9 mouse cellular contexts compared by ENCODE assay signal in the genomic region with DNA sequence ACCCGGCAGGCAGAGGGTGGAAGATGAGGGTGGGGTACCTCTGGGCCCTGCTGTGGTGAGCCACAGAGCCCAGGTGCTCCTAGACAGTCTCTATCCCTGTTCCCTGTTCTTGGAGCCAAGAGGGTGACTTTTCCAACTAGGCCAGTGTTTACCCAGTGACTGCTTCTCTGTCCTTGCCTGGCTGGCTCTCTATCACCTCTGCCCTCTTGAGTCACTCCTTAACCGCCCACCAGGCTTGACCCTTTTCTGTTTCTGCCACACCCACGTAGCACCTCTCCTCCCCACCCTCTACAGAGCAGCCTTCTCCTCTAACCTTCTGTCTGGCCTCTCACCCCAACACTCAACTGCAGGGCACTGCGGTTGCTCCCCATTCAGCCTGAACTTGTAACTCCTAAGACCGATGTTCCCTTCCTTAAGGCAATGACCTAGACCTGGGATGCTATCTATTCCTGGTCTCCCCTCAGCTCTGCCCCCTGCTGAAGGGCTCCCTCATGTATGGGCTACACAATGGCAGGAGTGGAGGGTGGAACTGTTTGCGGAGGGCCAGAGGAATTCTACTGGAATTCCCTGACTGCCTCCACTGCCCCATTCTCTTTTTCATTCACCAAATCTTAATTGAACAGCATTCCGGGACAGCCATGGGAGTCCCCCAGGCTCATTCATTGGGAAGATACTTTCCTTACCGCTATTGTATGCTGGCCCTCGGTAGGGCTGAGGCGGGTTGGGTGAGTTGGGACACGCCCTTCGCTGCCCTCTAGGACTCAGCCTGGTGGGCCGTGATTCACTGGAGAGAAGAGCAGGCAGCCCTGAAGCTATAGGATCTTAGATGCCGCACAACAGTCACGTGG. TPM values are rescaled to one million over a fixed set of nuclear protein-coding genes. Genes with fewer than 3 reads are reported as not detected.
DNase-seq lines count a peak whose midpoint lies in the region; ATAC-seq and TF ChIP-seq lines count a peak whose summit lies in the region.
"Had no signal": no experiment of that assay in that cellular context is flagged by ENCODE, and none has a peak within 500 bp of the region (broad histone marks: within the 10 kb centered on the region; RNA-seq: fewer than 3 reads in every experiment).

No protein-coding gene starts in this region.

- no peak for TF ChIP-seq CTCF in ES-Bruce4 (IDR thresholded peaks at IDR 0.05; ENCODE audit: low read depth, low read length)

- H3K27ac ChIP-seq in ES-Bruce4 (ENCODE audit: insufficient read depth, low read length) = peak overlapping the region; percentile 98
- H3K27ac ChIP-seq in heart, embryonic 16.5 days (ENCODE audit: low read length) = peak overlapping the region; percentile 84
- H3K27ac ChIP-seq in liver, embryonic 15.5 days (replicated peaks) = no peak overlapping the region

- peak; percentile 91 for TF ChIP-seq EP300 in ES-Bruce4 (IDR thresholded peaks at IDR 0.05; ENCODE audit: insufficient read depth, low read depth, low read length)

- H3K9me3 ChIP-seq in erythroblast, embryonic 14.5 days (ENCODE audit: control insufficient read depth, low read length) = no peaks in the 10 kb centered on the region
- H3K9me3 ChIP-seq in ES-Bruce4 (replicated peaks; ENCODE audit: control insufficient read depth, insufficient read depth, low read length, poor library complexity, severe bottlenecking) = no peaks in the 10 kb centered on the region
- no peaks in the 10 kb centered on the region for H3K9me3 ChIP-seq in heart, embryonic 16.5 days (replicated peaks; ENCODE audit: control insufficient read depth, low read length)
- H3K9me3 ChIP-seq in liver, embryonic 15.5 days (replicated peaks) = no peaks in the 10 kb centered on the region

- peak overlapping the region; percentile 82 for H3K4me2 ChIP-seq in heart, embryonic 16.5 days (ENCODE audit: low read depth, low read length)
- peak overlapping the region; percentile 84 for H3K4me2 ChIP-seq in liver, embryonic 15.5 days

- H3K36me3 ChIP-seq in erythroblast, embryonic 14.5 days (ENCODE audit: control insufficient read depth) = no peaks in the 10 kb centered on the region
- no peaks in the 10 kb centered on the region for H3K36me3 ChIP-seq in ES-Bruce4 (ENCODE audit: control insufficient read depth, insufficient read depth, low read length, poor library complexity, severe bottlenecking)
- H3K36me3 ChIP-seq in heart, embryonic 16.5 days (ENCODE audit: control insufficient read depth, insufficient read depth) = no peaks in the 10 kb centered on the region
- no peaks in the 10 kb centered on the region for H3K36me3 ChIP-seq in liver, embryonic 15.5 days (replicated peaks)

- no peak for TF ChIP-seq POLR2A in ES-Bruce4 (IDR thresholded peaks at IDR 0.05; ENCODE audit: insufficient read depth, low read length)

- DNase-seq in thymus, postnatal 25 days = no peak
- DNase-seq in cerebellum, postnatal 14 days = no peak
- no peak for DNase-seq in B cell, adult 2 months

- WGBS in heart, embryonic 16.5 days = 24% methylated on average over 15 of the region's 15 CpGs
- 43% methylated on average over 15 of the region's 15 CpGs for WGBS in liver, embryonic 15.5 days (ENCODE audit: insufficient replicate concordance)

- peaks cover 23% of the 10 kb centered on the region for H3K27me3 ChIP-seq in erythroblast, embryonic 14.5 days (ENCODE audit: control insufficient read depth)
- no peaks in the 10 kb centered on the region for H3K27me3 ChIP-seq in ES-Bruce4 (ENCODE audit: control insufficient read depth, insufficient read depth, low read length, poor library complexity, severe bottlenecking)
- no peaks in the 10 kb centered on the region for H3K27me3 ChIP-seq in heart, embryonic 16.5 days (ENCODE audit: control insufficient read depth, insufficient read depth, low read length)
- H3K27me3 ChIP-seq in liver, embryonic 15.5 days = peaks cover 17% of the 10 kb centered on the region

- no peak for ATAC-seq in erythroblast, adult 5-6 weeks (replicated peaks; ENCODE audit: low FRiP score, poor library complexity, severe bottlenecking)
- ATAC-seq in heart, embryonic 16.5 days (replicated peaks; ENCODE audit: extremely low read depth, insufficient read depth, low FRiP score) = no peak
- peak; percentile 16; the same call in 1 of the 2 replicates for ATAC-seq in liver, embryonic 15.5 days (ENCODE audit: insufficient read depth)

- peaks cover 22% of the 10 kb centered on the region for H3K4me1 ChIP-seq in erythroblast, embryonic 14.5 days (ENCODE audit: control insufficient read depth)
- H3K4me1 ChIP-seq in ES-Bruce4 (ENCODE audit: control insufficient read depth, insufficient read depth, low read length) = peaks cover 10% of the 10 kb centered on the region
- peaks cover 71% of the 10 kb centered on the region for H3K4me1 ChIP-seq in heart, embryonic 16.5 days (ENCODE audit: control insufficient read depth, insufficient read depth, low read length)
- peaks cover 40% of the 10 kb centered on the region for H3K4me1 ChIP-seq in liver, embryonic 15.5 days (replicated peaks)

- H3K9ac ChIP-seq in ES-Bruce4 (ENCODE audit: low read depth, poor library complexity, severe bottlenecking) = peak overlapping the region; percentile 96
- peak overlapping the region; percentile 96 for H3K9ac ChIP-seq in heart, embryonic 16.5 days (ENCODE audit: low read length)
- no peak overlapping the region for H3K9ac ChIP-seq in liver, embryonic 15.5 days

- H3K4me3 ChIP-seq in erythroblast, embryonic 14.5 days (replicated peaks) = peak overlapping the region; percentile 62
- H3K4me3 ChIP-seq in ES-Bruce4 (ENCODE audit: low read depth, low read length) = peak overlapping the region; percentile 78
- H3K4me3 ChIP-seq in heart, embryonic 16.5 days (ENCODE audit: low read length) = peak overlapping the region; percentile 72
- H3K4me3 ChIP-seq in liver, embryonic 15.5 days (replicated peaks) = peak overlapping the region; percentile 62

RNA-seq across cellular contexts. Expression of a gene that starts 1.5 kb away (rescaled TPM):
- 0.21 and 0.26 TPM in 2 replicates for polyA plus RNA-seq in erythroblast, embryonic 14.5 days (2012)
- total RNA-seq in erythroblast, adult 5-6 weeks (2015; ENCODE audit: low replicate concordance) = not detected in 2 replicates
- total RNA-seq in erythroblast, adult 5-6 weeks (2017; ENCODE audit: low replicate concordance) = not detected in 2 replicates
- polyA plus RNA-seq in ES-Bruce4 (2011; ENCODE audit: insufficient read depth, insufficient read length, low read depth, missing spikeins) = 147 and 184 TPM in 2 replicates
- polyA plus RNA-seq in heart, embryonic 16.5 days (2015; fragmentation: Nextera tagmentation; extraction: Ambion mirVana) = 52.0 and 56.3 TPM in 2 replicates
- 3.9 and 5.1 TPM in 2 replicates for polyA plus RNA-seq in liver, embryonic 15.5 days (2015; fragmentation: Nextera tagmentation; extraction: Ambion mirVana)

RNA-seq across cellular contexts. Expression of a gene that starts 17.0 kb away (rescaled TPM):
- polyA plus RNA-seq in erythroblast, embryonic 14.5 days (2012) = 0.04 TPM in 1 of 2 replicates, not detected in the other
- not detected in 2 replicates for total RNA-seq in erythroblast, adult 5-6 weeks (2015; ENCODE audit: low replicate concordance)
- not detected in 2 replicates for total RNA-seq in erythroblast, adult 5-6 weeks (2017; ENCODE audit: low replicate concordance)
- not detected in 2 replicates for polyA plus RNA-seq in ES-Bruce4 (2011; ENCODE audit: insufficient read depth, insufficient read length, low read depth, missing spikeins)
- not detected in 2 replicates for polyA plus RNA-seq in heart, embryonic 16.5 days (2015; fragmentation: Nextera tagmentation; extraction: Ambion mirVana)
- polyA plus RNA-seq in liver, embryonic 15.5 days (2015; fragmentation: Nextera tagmentation; extraction: Ambion mirVana) = not detected in 2 replicates
- polyA plus RNA-seq: cortical plate, adult 2 months had no signal

RNA-seq across cellular contexts. Expression of a gene that starts 39.7 kb away (rescaled TPM):
- polyA plus RNA-seq in erythroblast, embryonic 14.5 days (2012) = not detected in 2 replicates
- not detected in 2 replicates for total RNA-seq in erythroblast, adult 5-6 weeks (2015; ENCODE audit: low replicate concordance)
- not detected in 2 replicates for total RNA-seq in erythroblast, adult 5-6 weeks (2017; ENCODE audit: low replicate concordance)
- polyA plus RNA-seq in ES-Bruce4 (2011; ENCODE audit: insufficient read depth, insufficient read length, low read depth, missing spikeins) = not detected in 2 replicates
- polyA plus RNA-seq in heart, embryonic 16.5 days (2015; fragmentation: Nextera tagmentation; extraction: Ambion mirVana) = 0.35 TPM in 1 of 2 replicates, not detected in the other
- polyA plus RNA-seq in liver, embryonic 15.5 days (2015; fragmentation: Nextera tagmentation; extraction: Ambion mirVana) = 0.18 and 1.0 TPM in 2 replicates
- polyA plus RNA-seq: cortical plate, adult 2 months had no signal
